Mouse (Mus musculus) hindbrain, embryonic 10.5 days (tissue): ENCODE data around the gene Rcc1. TPM values are rescaled to one million over a fixed set of nuclear protein-coding genes. Genes with fewer than 3 reads are reported as not detected.

Experiments used
- DNase-seq: peaks from one replicate; pipeline ENCODE4 v3.0.0-alpha.2; 2017; ENCODE audit warnings: low spot score
- H3K27ac ChIP-seq: fragments of 300-500 bp; sonication (generic); 2 replicates; pipeline ENCODE4 v1.5.1; 2016; ENCODE audit warnings: mild to moderate bottlenecking, moderate library complexity
- H3K27me3 ChIP-seq: fragments of 300-500 bp; sonication (generic); 2 replicates; pipeline ENCODE4 v1.6.1; 2016; ENCODE audit warnings: mild to moderate bottlenecking; ENCODE audit not compliant: poor library complexity, insufficient read depth, severe bottlenecking
- H3K36me3 ChIP-seq: fragments of 300-500 bp; sonication (generic); 2 replicates; pipeline ENCODE4 v1.6.1; 2016; ENCODE audit warnings: mild to moderate bottlenecking, moderate library complexity
- H3K4me1 ChIP-seq: fragments of 300-500 bp; sonication (generic); replicated peaks from 2 replicates; pipeline ENCODE4 v1.6.1; 2016; ENCODE audit warnings: mild to moderate bottlenecking
- H3K4me3 ChIP-seq: fragments of 300-500 bp; sonication (generic); 2 replicates; pipeline ENCODE4 v1.5.1; 2016; ENCODE audit warnings: mild to moderate bottlenecking, moderate library complexity
- H3K9me3 ChIP-seq: fragments of 300-500 bp; sonication (generic); 2 replicates; pipeline ENCODE4 v1.6.1; 2016; ENCODE audit warnings: mild to moderate bottlenecking, moderate library complexity
- WGBS: fragments of 180-500 bp; shearing (Covaris S2); methylation state at CpG from one replicate; pipeline ENCODE4 v1.1.7; 2016; 5-methylcytosine and 5-hydroxymethylcytosine counted together
- polyA plus RNA-seq: library from polyadenylated mRNA; unstranded; fragments of >200 nt; fragmentation: Nextera tagmentation; extraction: Ambion mirVana; gene quantifications from 2 replicates; pipeline ENCODE4 v1.2.1, GENCODE M21; 2016

Gene Rcc1
- 116 and 157 TPM in 2 replicates for polyA plus RNA-seq

DNA sequence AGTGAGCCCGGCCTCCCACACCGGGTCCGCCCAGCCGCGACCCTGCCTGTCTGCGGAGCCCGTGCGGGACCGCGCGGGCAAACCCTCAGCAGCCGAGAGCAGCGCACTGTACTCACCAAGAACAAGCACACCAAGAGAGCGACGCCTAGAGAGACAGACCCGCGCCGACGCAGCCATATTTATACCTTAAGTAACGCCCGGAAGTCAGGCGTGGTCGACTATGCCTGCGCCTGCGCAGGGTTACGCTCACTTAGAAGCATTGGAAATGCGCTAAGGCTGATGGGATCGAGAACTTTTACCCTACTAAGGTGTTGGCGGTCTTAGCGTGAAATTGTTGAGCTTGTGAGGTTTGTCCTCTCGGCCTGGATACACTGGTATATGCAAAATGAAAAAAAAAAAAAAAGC, at the start of gene Rcc1:
Gene Rcc1 (minus strand): TSS at position 125 of the 405 bp plus-strand sequence.
- WGBS = 0% methylated on average over 31 of the region's 31 CpGs
- peak; percentile 92 for DNase-seq
- peaks cover 53% of the 10 kb centered on the region for H3K36me3 ChIP-seq
- no peaks in the 10 kb centered on the region for H3K27me3 ChIP-seq
- H3K4me3 ChIP-seq = peak within 1 kb of the TSS; percentile 80
- peaks cover 16% of the 10 kb centered on the region for H3K4me1 ChIP-seq
- H3K9me3 ChIP-seq = no peaks in the 10 kb centered on the region
- peak within 1 kb of the TSS; percentile 91 for H3K27ac ChIP-seq

DNA sequence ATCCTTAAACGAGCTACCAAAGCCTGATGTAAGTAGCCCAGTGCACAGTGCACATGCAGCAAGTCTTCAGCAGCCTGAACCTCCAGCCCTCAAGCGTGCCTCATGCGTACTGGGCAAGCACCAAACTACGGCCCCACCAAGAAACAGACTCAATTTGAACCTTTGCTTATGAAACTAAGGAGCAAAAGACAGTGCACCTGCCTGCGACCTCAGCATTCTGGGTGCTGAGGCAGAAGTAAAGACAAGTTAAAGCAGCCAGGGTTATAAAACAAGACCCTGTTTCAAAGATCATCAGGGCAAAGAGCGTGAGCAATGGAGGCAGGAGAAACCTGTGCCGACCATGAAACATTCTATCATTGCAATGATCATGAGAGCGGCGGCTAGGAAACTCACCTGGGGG, 47.6 kb upstream of the Rcc1 start:
- Histone ChIP-seq H3K27me3 (no peaks in the 10 kb centered on the region), H3K36me3 (peaks cover 14% of the 10 kb centered on the region), H3K9me3 (no peaks in the 10 kb centered on the region), H3K4me1 (peaks cover 9% of the 10 kb centered on the region), H3K27ac (no peak overlapping the region), H3K4me3 (no peak overlapping the region)
- DNase-seq = no peak
- 96% methylated on average over 9 of the region's 9 CpGs for WGBS

DNA sequence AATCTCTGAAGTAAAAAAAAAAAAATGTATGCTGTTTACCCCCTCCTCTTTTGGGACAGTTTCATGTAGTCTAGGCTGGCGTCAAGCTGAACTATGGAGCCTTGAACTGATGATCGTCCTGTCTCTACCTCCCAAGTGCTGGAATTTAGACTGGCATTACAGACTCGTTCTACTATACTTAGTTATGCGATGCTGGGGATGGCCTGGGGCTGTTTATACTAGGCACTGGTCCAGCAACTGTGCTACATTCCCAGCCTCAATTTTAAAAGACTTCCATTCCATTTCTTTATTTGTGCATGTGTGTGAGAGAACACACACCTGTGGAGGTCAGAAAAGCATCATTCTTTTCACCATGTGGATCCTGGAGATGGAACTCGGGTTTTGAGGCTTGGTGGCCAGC, 45.5 kb upstream of the Rcc1 start:
- Histone ChIP-seq H3K27me3 (no peaks in the 10 kb centered on the region), H3K27ac (no peak overlapping the region), H3K9me3 (no peaks in the 10 kb centered on the region), H3K4me3 (no peak overlapping the region), H3K36me3 (0 out of 2 replicates have a peak, but pooled peaks cover 3% of the 10 kb centered on the region), H3K4me1 (peaks cover 9% of the 10 kb centered on the region)
- no peak for DNase-seq
- 86% methylated on average over 5 of the region's 5 CpGs for WGBS

DNA sequence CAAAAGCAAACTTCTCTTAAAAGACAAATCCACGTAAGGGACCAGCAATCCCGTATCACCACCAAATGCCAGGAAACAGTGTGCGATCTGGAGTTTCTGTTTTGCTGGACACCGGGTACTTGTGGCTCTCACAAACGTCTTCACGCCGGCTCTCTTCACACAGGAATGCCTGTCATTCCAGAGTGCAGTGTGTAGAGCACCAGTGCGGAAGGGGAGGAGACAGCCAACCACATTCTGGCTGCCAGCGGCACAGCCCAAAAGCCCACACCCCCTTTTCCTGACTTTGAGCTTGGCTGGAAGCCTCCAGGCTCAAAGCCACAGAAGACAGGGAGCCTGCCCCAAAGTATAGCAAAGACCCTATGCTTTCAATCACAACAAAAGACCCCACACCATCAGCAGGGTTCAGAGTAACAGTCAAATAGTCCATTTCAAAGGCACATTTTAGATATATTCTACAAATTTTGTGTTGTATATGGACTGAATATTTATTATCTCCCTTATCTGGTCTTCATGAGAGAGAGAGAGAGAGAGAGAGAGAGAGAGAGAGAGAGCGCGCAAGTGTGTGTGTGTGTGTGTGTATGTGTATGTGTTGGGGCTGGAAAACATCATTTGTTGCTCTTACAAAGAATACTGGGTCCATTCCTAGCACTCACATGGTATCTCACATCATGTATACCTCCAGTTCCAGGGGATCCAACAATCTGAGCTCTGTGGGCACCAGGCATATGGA, 44.8 kb upstream of the Rcc1 start:
- no peak overlapping the region for H3K4me3 ChIP-seq
- H3K27me3 ChIP-seq = no peaks in the 10 kb centered on the region
- 41% methylated on average over 11 of the region's 11 CpGs for WGBS
- peaks cover 9% of the 10 kb centered on the region for H3K4me1 ChIP-seq
- H3K27ac ChIP-seq = no peak overlapping the region
- 0 out of 2 replicates have a peak, but pooled peaks cover 3% of the 10 kb centered on the region for H3K36me3 ChIP-seq
- DNase-seq = peak; percentile 56
- H3K9me3 ChIP-seq = no peaks in the 10 kb centered on the region

- WGBS = 87% methylated on average over 3 of the region's 3 CpGs
- no peaks in the 10 kb centered on the region for H3K9me3 ChIP-seq
- peaks cover 9% of the 10 kb centered on the region for H3K4me1 ChIP-seq
- H3K27ac ChIP-seq = no peak overlapping the region
- DNase-seq = no peak
- 0 out of 2 replicates have a peak, but pooled peaks cover 3% of the 10 kb centered on the region for H3K36me3 ChIP-seq
- H3K27me3 ChIP-seq = no peaks in the 10 kb centered on the region
- no peak overlapping the region for H3K4me3 ChIP-seq
These were observed 43.7 kb upstream of the Rcc1 start for GRCm38 (mm10) chr4:132397120-132397519.

DNA sequence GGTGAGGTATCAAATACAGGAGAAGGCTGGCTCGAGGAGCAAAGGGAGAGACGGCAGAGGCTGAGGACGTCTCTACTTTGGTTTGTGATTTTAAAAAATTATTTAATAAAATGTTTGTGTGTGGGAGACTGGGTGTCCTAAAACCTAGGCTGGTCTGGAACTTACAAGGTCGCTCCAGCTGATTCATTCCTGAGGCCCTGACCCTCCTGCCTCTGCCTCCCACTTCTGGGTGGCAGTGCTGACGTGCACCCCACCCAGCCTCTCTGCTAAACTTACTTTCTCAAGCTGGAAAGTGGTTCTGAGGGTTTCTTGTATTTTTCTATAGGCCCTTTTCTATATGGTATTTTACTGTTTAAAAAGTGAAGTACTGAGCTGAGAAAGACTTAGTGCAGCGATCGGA, 42.8 kb upstream of the Rcc1 start:
- Histone ChIP-seq H3K27ac (no peak overlapping the region), H3K4me1 (peaks cover 9% of the 10 kb centered on the region), H3K4me3 (no peak overlapping the region), H3K9me3 (no peaks in the 10 kb centered on the region), H3K36me3 (0 out of 2 replicates have a peak, but pooled peaks cover 3% of the 10 kb centered on the region), H3K27me3 (no peaks in the 10 kb centered on the region)
- 95% methylated on average over 7 of the region's 7 CpGs for WGBS
- no peak for DNase-seq

GRCm38 (mm10) chr4:132391063-132391740, 37.8 kb upstream of the Rcc1 start:
- no peaks in the 10 kb centered on the region; the same call in 1 of the 2 replicates for H3K4me1 ChIP-seq
- H3K27me3 ChIP-seq = no peaks in the 10 kb centered on the region
- H3K9me3 ChIP-seq = no peaks in the 10 kb centered on the region
- WGBS = 91% methylated on average over 8 of the region's 8 CpGs
- H3K4me3 ChIP-seq = no peak overlapping the region
- peaks cover 9% of the 10 kb centered on the region for H3K36me3 ChIP-seq
- H3K27ac ChIP-seq = no peak overlapping the region
- no peak for DNase-seq

- no peak overlapping the region for H3K27ac ChIP-seq
- no peak for DNase-seq
These were observed 35.9 kb upstream of the Rcc1 start for GRCm38 (mm10) chr4:132389302-132389701.

GRCm38 (mm10) chr4:132387617-132388016, 34.2 kb upstream of the Rcc1 start:
- Histone ChIP-seq H3K9me3 (no peaks in the 10 kb centered on the region), H3K4me1 (no peaks in the 10 kb centered on the region; the same call in 1 of the 2 replicates), H3K27ac (no peak overlapping the region), H3K36me3 (peaks cover 39% of the 10 kb centered on the region), H3K4me3 (no peak overlapping the region), H3K27me3 (no peaks in the 10 kb centered on the region)
- WGBS = 85% methylated on average over 5 of the region's 5 CpGs
- DNase-seq = no peak

More at GRCm38 (mm10) chr4:132389302-132389701, 35.9 kb upstream of the Rcc1 start:
- WGBS = 90% methylated on average over 4 of the region's 4 CpGs
- Histone ChIP-seq H3K4me3 (no peak overlapping the region), H3K36me3 (peaks cover 25% of the 10 kb centered on the region), H3K27me3 (no peaks in the 10 kb centered on the region), H3K9me3 (no peaks in the 10 kb centered on the region), H3K4me1 (no peaks in the 10 kb centered on the region; the same call in 1 of the 2 replicates)

GRCm38 (mm10) chr4:132386846-132387245, 33.4 kb upstream of the Rcc1 start:
- DNase-seq = no peak
- Histone ChIP-seq H3K36me3 (peaks cover 46% of the 10 kb centered on the region), H3K4me3 (no peak overlapping the region), H3K9me3 (no peaks in the 10 kb centered on the region), H3K27me3 (no peaks in the 10 kb centered on the region), H3K27ac (no peak overlapping the region), H3K4me1 (no peaks in the 10 kb centered on the region; the same call in 1 of the 2 replicates)
- 96% methylated on average over 7 of the region's 7 CpGs for WGBS

- Histone ChIP-seq H3K27ac (no peak overlapping the region), H3K4me1 (no peaks in the 10 kb centered on the region; the same call in 1 of the 2 replicates), H3K36me3 (peaks cover 54% of the 10 kb centered on the region), H3K4me3 (no peak overlapping the region), H3K27me3 (no peaks in the 10 kb centered on the region), H3K9me3 (no peaks in the 10 kb centered on the region)
- DNase-seq = no peak
- WGBS = 87% methylated on average over 8 of the region's 8 CpGs
These were observed 32.5 kb upstream of the Rcc1 start for GRCm38 (mm10) chr4:132385771-132386410.

DNA sequence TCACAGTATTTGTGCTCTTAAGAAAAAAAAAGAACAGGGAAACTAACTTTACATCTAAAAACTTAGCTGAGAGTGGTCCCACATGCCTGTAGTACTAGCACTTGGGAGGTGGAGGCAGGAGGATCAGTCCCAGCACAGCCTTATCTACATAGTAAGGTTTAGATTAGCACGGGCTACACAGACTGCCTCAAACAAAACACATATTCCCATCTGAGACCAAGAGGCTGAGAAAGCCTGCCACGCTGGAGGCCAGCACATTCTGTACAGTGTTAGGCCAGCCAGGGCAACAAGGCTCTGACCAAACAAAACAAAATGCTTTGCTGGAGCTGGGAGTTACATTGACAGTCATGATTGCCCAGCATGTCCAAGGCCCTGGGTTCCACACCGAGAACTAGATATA, 30.1 kb upstream of the Rcc1 start:
- Histone ChIP-seq H3K27me3 (no peaks in the 10 kb centered on the region), H3K27ac (no peak overlapping the region), H3K36me3 (peaks cover 63% of the 10 kb centered on the region), H3K4me3 (no peak overlapping the region), H3K4me1 (no peaks in the 10 kb centered on the region; the same call in 1 of the 2 replicates), H3K9me3 (no peaks in the 10 kb centered on the region)
- DNase-seq = no peak
- whole genome bisulfite sequencing = 93% methylated on average over 3 of the region's 3 CpGs

DNA sequence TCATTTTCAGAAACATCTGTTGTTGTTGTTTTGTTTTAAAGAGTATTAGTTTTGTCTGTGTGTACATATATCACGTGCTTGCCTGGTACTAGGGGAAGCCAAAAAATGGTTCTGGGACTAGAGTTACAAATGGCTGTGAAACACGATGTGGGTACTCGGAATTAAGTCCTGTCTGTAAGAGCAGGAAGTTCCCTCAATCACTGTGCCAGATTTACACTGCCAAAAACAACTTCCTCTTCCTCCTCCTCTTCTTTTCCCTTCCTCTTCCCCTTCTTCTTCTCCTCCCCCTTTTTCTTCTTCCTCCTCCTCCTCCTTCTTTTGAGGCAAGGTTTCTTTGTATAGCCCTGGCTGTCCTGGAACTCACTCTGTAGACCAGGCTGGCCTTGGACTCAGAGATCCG, 28.9 kb upstream of the Rcc1 start:
- Histone ChIP-seq H3K9me3 (no peaks in the 10 kb centered on the region), H3K36me3 (peaks cover 75% of the 10 kb centered on the region), H3K4me3 (no peak overlapping the region), H3K27ac (no peak overlapping the region), H3K4me1 (no peaks in the 10 kb centered on the region), H3K27me3 (no peaks in the 10 kb centered on the region)
- DNase-seq = no peak
- 85% methylated on average over 4 of the region's 4 CpGs for WGBS
